Mouse (Mus musculus) CH12.LX (cell line): ENCODE measurements around the gene Cnpy3.

Source experiments
- BHLHE40 ChIP-seq: IDR thresholded peaks from 2 replicates; pipeline ENCODE4 v1.6.1; 2011; ENCODE audit warnings: mild to moderate bottlenecking, low read depth, low read length, improper control_type of control experiment
- CHD2 ChIP-seq: IDR thresholded peaks from 2 replicates; pipeline ENCODE4 v1.6.1; 2011; ENCODE audit warnings: low read length, improper control_type of control experiment
- CTCF ChIP-seq, 2 experiments: IDR thresholded peaks in 1 of 2; conservative IDR thresholded peaks in 1 of 2; 2 replicates each; pipeline ENCODE4 v1.5.1; 2011 to 2012; ENCODE audit warnings: low read depth in 2 of 2, low read length in 2 of 2, improper control_type of control experiment in 1 of 2, inconsistent platforms in 1 of 2, mild to moderate bottlenecking in 1 of 2, moderate library complexity in 1 of 2
- MAX ChIP-seq: IDR thresholded peaks from 2 replicates; pipeline ENCODE4 v1.6.1; 2011; ENCODE audit warnings: low read length, improper control_type of control experiment
- MAZ ChIP-seq: IDR thresholded peaks from 2 replicates; pipeline ENCODE4 v1.6.1; 2012; ENCODE audit warnings: low read depth, mild to moderate bottlenecking, inconsistent platforms, low read length, improper control_type of control experiment, moderate library complexity
- MYC ChIP-seq: IDR thresholded peaks from 2 replicates; pipeline ENCODE4 v1.6.1; 2011; ENCODE audit warnings: low read depth, mild to moderate bottlenecking, improper control_type of control experiment, low read length
- POLR2A ChIP-seq: IDR thresholded peaks from 2 replicates; pipeline ENCODE4 v1.6.1; 2011; ENCODE audit warnings: low read depth, mild to moderate bottlenecking, improper control_type of control experiment, low read length
- POLR2AphosphoS2 ChIP-seq: IDR thresholded peaks from 2 replicates; pipeline ENCODE4 v1.6.1; 2011; ENCODE audit warnings: low read depth, low read length, improper control_type of control experiment
- SMC3 ChIP-seq: IDR thresholded peaks from 2 replicates; pipeline ENCODE4 v1.6.1; 2011; ENCODE audit warnings: low read depth, low read length, improper control_type of control experiment

- no peak for TF ChIP-seq MYC
- TF ChIP-seq CHD2: no peak
- no peak for TF ChIP-seq CTCF (conservative IDR thresholded peaks at IDR 0.05 in 1 of 2, IDR thresholded peaks at IDR 0.05 in 1 of 2; ENCODE audit: low read depth in 2 of 2, low read length in 2 of 2)
- TF ChIP-seq POLR2A: no peak
- no peak for TF ChIP-seq POLR2AphosphoS2
- TF ChIP-seq MAX: no peak
- no peak for TF ChIP-seq BHLHE40
- no peak for TF ChIP-seq MAZ
- no peak for TF ChIP-seq SMC3
Measured at GRCm38 (mm10) chr17:46699912-46700311, 52.1 kb downstream of the Cnpy3 start.
